Mouse (Mus musculus): Measurements from ENCODE around the gene Zdhhc9. TPM values are rescaled to one million over a fixed set of nuclear protein-coding genes. Genes with fewer than 3 reads are reported as not detected.

The Zdhhc9 gene
- total RNA-seq, 1 experiment from 2014 or later: 8.4 TPM

DNA sequence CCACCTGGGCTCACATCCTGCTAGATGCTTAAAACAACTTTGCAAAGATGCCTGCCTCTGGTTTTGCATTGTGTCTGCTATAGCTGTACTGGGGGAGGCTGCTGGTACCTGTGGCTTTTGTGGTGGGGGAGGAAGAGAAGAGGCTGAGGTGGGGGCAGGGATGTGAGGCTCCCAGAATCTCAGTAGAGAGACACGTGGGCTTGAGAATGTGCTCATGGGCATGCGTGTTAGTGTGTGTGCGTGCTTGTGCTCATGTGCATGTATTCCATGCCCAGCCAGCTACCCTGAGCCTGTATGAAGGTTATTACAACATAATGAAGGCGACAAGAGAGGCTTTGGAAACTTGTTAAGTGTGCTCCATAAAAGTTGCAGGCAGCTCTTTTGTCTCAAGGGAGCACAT, 71.7 kb downstream of the Zdhhc9 start:
- ATAC-seq (replicated peaks; ENCODE audit: low read depth, poor library complexity, severe bottlenecking): peak; percentile 22; the same call in 1 of the 2 replicates

- ATAC-seq (replicated peaks; ENCODE audit: low read depth, poor library complexity, severe bottlenecking): no peak
Measured at GRCm38 (mm10) chrX:48129167-48129566, 79.5 kb downstream of the Zdhhc9 start.

DNA sequence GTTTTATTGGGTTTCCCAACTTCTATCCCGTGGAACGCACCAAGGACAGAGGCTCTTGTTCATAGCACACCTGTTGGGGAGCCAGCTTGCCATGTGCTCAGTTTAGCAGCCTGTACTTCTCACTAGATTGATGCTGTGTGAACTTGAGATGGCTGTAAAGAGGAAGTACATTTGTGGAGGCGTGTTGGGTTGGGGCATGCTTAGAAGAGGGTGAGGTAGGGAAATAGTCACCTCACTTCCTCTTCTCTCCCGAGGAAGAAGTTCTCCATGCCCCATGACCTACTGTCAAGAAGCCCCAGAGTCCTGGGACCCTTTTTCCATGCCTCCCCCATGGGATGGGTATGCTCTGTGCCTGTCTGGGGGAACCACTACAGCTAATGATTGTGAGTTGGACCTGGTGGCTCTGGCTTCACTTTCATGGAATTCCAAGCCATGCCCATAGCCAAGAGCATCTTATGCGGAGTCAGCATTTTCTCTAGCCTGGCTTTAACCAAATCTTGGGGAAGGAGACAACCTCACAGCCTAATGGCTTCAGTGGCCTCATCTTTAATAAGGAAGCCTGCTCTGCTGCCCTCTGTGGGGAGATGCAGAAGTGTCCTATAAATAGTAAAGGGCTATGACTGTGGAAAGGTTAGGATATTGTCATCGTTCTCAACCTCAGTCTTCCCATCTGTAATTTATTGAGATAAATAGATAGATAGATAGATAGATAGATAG, 81.0 kb downstream of the Zdhhc9 start:
- ATAC-seq (replicated peaks; ENCODE audit: low read depth, poor library complexity, severe bottlenecking): peak; percentile 70

DNA sequence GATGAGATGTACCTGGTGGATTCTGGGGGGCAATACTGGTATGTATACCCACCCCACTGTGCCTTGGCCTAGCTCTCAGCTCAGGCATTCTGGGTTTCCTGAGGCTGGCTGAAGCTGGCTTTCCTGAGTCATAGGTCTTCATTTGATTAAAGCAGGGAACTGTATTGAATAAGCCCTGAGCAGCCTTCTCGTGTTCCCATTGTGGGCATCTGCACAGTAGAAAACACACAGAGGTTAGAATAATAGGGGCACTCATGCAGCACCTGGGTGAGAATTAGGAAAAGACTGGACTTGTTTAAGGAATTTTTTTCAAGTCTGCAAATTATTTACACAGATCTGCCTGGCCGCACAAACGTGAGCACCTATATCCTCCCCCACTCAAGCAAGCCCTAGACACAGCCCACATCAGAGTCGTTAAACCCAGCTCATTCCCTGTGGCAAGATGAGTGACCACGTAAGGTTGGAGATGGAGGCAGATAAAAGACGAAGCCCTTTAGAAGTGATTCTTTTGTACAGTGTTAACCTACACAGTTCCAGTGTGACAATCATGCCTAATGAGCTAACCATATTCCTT, 81.7 kb downstream of the Zdhhc9 start:
- no peak for ATAC-seq (replicated peaks; ENCODE audit: low read depth, poor library complexity, severe bottlenecking)

GRCm38 (mm10) chrX:48124132-48125071, 84.3 kb downstream of the Zdhhc9 start:
- ATAC-seq (replicated peaks; ENCODE audit: low read depth, poor library complexity, severe bottlenecking): peak; percentile 81

Other genes starting within 250 kb of the Zdhhc9 start
- gene Apln, start 174.0 kb downstream of the Zdhhc9 start, total RNA-seq (2017): 0.32 and 0.78 TPM in 2 replicates
- gene Xpnpep2, start 100.2 kb downstream of the Zdhhc9 start, total RNA-seq (2017): not detected in 2 replicates
- gene Sash3, start 62.4 kb downstream of the Zdhhc9 start, total RNA-seq (2017): 96.2 and 103 TPM in 2 replicates
- gene Utp14a, start 48.0 kb upstream of the Zdhhc9 start, total RNA-seq (2017): 92.6 and 103 TPM in 2 replicates
- 4.5 and 13.3 TPM in 2 replicates for gene Bcorl1, start 132.5 kb upstream of the Zdhhc9 start, total RNA-seq (2017)

Data from common myeloid progenitor, adult 5-6 weeks (primary cell).